Mouse (Mus musculus): ENCODE measurements around the gene Slc25a33.

DNA sequence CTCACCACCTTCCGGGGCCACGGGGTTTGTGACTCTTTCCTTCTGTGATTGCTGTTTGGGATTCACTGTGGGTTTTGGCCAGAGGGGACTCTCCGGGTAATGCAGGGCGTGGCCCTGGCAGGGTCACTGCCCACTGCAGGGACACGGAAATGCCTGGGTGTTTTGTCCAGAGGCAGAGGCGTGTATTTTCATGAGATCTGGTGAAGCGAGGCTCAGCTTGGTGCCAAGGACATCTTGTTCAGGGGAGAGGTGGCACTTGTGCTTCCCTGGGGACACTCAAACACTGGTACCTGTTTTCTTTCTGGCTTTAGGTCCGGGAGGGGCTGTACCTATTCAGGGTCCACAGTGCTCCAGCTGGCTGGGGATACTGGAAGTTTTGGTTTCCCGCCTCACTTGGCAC lies 42.5 kb upstream of the Slc25a33 start:
- TF ChIP-seq CTCF (IDR thresholded peaks at IDR 0.05; ENCODE audit: borderline replicate concordance, insufficient read depth, low read depth, low read length): no peak
- no peak for TF ChIP-seq POLR2A (IDR thresholded peaks at IDR 0.05; ENCODE audit: borderline replicate concordance, insufficient read depth, low read length)

Measured in cerebellum, adult 2 months (tissue).